ENCODE assay signal across 25 mouse cellular contexts in the genomic region with DNA sequence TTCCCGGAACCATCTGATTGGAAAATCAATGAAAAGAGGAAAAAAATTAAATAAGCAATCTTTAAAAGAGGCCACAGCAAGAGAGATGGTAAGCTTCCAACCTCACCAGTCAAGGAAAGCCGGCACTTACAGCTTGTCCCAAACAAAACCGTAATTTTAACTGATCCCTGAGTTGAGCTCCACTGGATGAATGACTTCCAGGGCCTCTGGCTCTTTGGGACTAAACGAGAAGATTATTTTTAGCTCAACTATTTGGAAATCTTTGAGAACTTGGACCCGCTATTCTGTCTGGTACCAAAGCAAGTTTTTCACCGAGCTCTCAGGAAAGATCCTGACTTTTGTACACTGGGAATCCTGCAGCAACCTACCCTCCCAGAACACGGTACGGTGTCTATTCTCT.
A peak's percentile ranks its signal among the peaks of the same experiment; 100 is the strongest.
DNase-seq lines count a peak whose midpoint lies in the region; ATAC-seq lines count a peak whose summit lies in the region.
"Had no signal": no experiment of that assay in that cellular context is flagged by ENCODE, and none has a peak within 500 bp of the region (broad histone marks: within the 10 kb centered on the region; RNA-seq: fewer than 3 reads in every experiment).

No protein-coding gene starts in this region.

- H3K4me2 ChIP-seq in heart, embryonic 12.5 days = no peak overlapping the region
- H3K4me2 ChIP-seq: forebrain, embryonic 13.5 days; hindbrain, embryonic 13.5 days; intestine, embryonic 15.5 days had no signal

- 76% methylated on average over 8 of the region's 8 CpGs for WGBS in heart, embryonic 12.5 days

- no peak overlapping the region for H3K27ac ChIP-seq in heart, embryonic 12.5 days (ENCODE audit: poor library complexity, severe bottlenecking)
- H3K27ac ChIP-seq: forebrain, embryonic 10.5 days; forebrain, embryonic 13.5 days; heart, embryonic 10.5 days; hindbrain, embryonic 10.5 days; hindbrain, embryonic 13.5 days; intestine, embryonic 15.5 days had no signal

- H3K9me3 ChIP-seq in heart, embryonic 12.5 days (replicated peaks) = no peaks in the 10 kb centered on the region
- H3K9me3 ChIP-seq: forebrain, embryonic 10.5 days; forebrain, embryonic 13.5 days; heart, embryonic 10.5 days; hindbrain, embryonic 10.5 days; hindbrain, embryonic 13.5 days; intestine, embryonic 15.5 days had no signal

- H3K4me1 ChIP-seq in heart, embryonic 12.5 days (replicated peaks) = no peaks in the 10 kb centered on the region
- H3K4me1 ChIP-seq: forebrain, embryonic 10.5 days; forebrain, embryonic 13.5 days; heart, embryonic 10.5 days; hindbrain, embryonic 10.5 days; hindbrain, embryonic 13.5 days; intestine, embryonic 15.5 days had no signal

- no peaks in the 10 kb centered on the region for H3K27me3 ChIP-seq in heart, embryonic 12.5 days (replicated peaks)
- H3K27me3 ChIP-seq: forebrain, embryonic 13.5 days; hindbrain, embryonic 13.5 days; intestine, embryonic 15.5 days had no signal

- no peak overlapping the region for H3K4me3 ChIP-seq in heart, embryonic 12.5 days
- H3K4me3 ChIP-seq: forebrain, embryonic 10.5 days; forebrain, embryonic 13.5 days; heart, embryonic 10.5 days; hindbrain, embryonic 10.5 days; hindbrain, embryonic 13.5 days; intestine, embryonic 15.5 days had no signal

- H3K9ac ChIP-seq in heart, embryonic 12.5 days = no peak overlapping the region
- H3K9ac ChIP-seq: forebrain, embryonic 13.5 days; hindbrain, embryonic 13.5 days; intestine, embryonic 15.5 days had no signal

- H3K36me3 ChIP-seq in heart, embryonic 12.5 days = no peaks in the 10 kb centered on the region
- H3K36me3 ChIP-seq: forebrain, embryonic 10.5 days; heart, embryonic 10.5 days; hindbrain, embryonic 10.5 days; hindbrain, embryonic 13.5 days; intestine, embryonic 15.5 days had no signal

- DNase-seq in heart, adult 11 months = peak; percentile 92
- peak; percentile 24 to 26 for DNase-seq in heart, adult 9 months (ENCODE audit: low spot score in 2 of 2)
- DNase-seq in heart, postnatal 25 days (ENCODE audit: low spot score) = no peak
- peak; percentile 21 for DNase-seq in lung, postnatal 36 days
- DNase-seq in lung, postnatal 4 days = no peak
- DNase-seq: adrenal gland, adult 8-10 months; adrenal gland, postnatal 25 days; cerebellum, adult 18-20 months; cerebellum, adult 9-10 months; cerebellum, postnatal 14 days; gastrocnemius, postnatal 36 days; heart, postnatal 10 days; kidney, adult 11 months; kidney, adult 9 months had no signal

- no peak for ATAC-seq in heart, embryonic 12.5 days (ENCODE audit: insufficient number of reproducible peaks, low FRiP score)
- ATAC-seq in CD4-positive, CD25-positive, alpha-beta regulatory T cell, adult 4 months = no peak
- ATAC-seq: activated CD4-positive, CD25-positive, alpha-beta regulatory T cell, adult 4 months; forebrain, embryonic 13.5 days; forebrain, embryonic 16.5 days; hindbrain, embryonic 16.5 days; intestine, embryonic 15.5 days had no signal

- intact Hi-C loops in heart, postnatal 25 days (cut with DNase I) = no loop called here

Comparison
In these comparisons a context has a peak if more than half of its experiments do, and no peak if none do; other contexts are left out.
1. DNase-seq: peak in heart, adult 11 months (single experiment), heart, adult 9 months (2 of 2) and lung, postnatal 36 days (single experiment); none in heart, postnatal 25 days (single experiment) and lung, postnatal 4 days (0 of 2).